Mouse (Mus musculus) midbrain, postnatal 0 days (tissue): Measurements from ENCODE around the gene Pik3r3. TPM values are rescaled to one million over a fixed set of nuclear protein-coding genes. Genes with fewer than 3 reads are reported as not detected.

Experiments
- ATAC-seq: fragments of 200-750 bp; cut with Nextera tagmentation; 2 replicates; pipeline ENCODE4 v1.8.0; 2017; ENCODE audit warnings: moderate number of reproducible peaks, mild to moderate bottlenecking, moderate TSS enrichment, moderate library complexity; ENCODE audit not compliant: low FRiP score
- DNase-seq: peaks from one replicate; pipeline ENCODE4 v3.0.0-alpha.2; 2015; ENCODE audit warnings: low spot score
- H3K27ac ChIP-seq: fragments of 300-500 bp; sonication (generic); 2 replicates; pipeline ENCODE4 v1.5.1; 2014; ENCODE audit warnings: low read depth, mild to moderate bottlenecking, low read length, mixed read lengths
- H3K27me3 ChIP-seq: fragments of 300-500 bp; sonication (generic); 2 replicates; pipeline ENCODE4 v1.6.1; 2014; ENCODE audit warnings: low read length, control low read depth, mixed read lengths; ENCODE audit not compliant: insufficient read depth
- H3K36me3 ChIP-seq: fragments of 300-500 bp; sonication (generic); 2 replicates; pipeline ENCODE4 v1.6.1; 2014; ENCODE audit warnings: low read length, control low read depth, mixed read lengths; ENCODE audit not compliant: insufficient read depth
- H3K4me1 ChIP-seq: fragments of 300-500 bp; sonication (generic); 2 replicates; pipeline ENCODE4 v1.6.1; 2014; ENCODE audit warnings: mild to moderate bottlenecking, control low read depth, antibody characterized with exemption, low read length, mixed read lengths; ENCODE audit not compliant: insufficient read depth
- H3K4me2 ChIP-seq: fragments of 300-500 bp; sonication (generic); 2 replicates; pipeline ENCODE4 v1.6.1; 2014; ENCODE audit warnings: low read depth, mild to moderate bottlenecking, low read length, mixed read lengths; ENCODE audit not compliant: poor library complexity, severe bottlenecking
- H3K4me3 ChIP-seq: fragments of 300-500 bp; sonication (generic); 2 replicates; pipeline ENCODE4 v1.5.1; 2014; ENCODE audit warnings: low read depth, mild to moderate bottlenecking, low read length, moderate library complexity
- H3K9ac ChIP-seq: fragments of 300-500 bp; sonication (generic); replicated peaks from 2 replicates; pipeline ENCODE4 v1.6.1; 2014; ENCODE audit warnings: mild to moderate bottlenecking, low read length, moderate library complexity, mixed read lengths; ENCODE audit not compliant: poor library complexity, severe bottlenecking
- H3K9me3 ChIP-seq: fragments of 300-500 bp; sonication (generic); 2 replicates; pipeline ENCODE4 v1.6.1; 2016; ENCODE audit warnings: low read length, control low read depth
- CTCF ChIP-seq: IDR thresholded peaks from 2 replicates; pipeline ENCODE4 v1.5.1; 2016; ENCODE audit warnings: antibody characterized with exemption, mild to moderate bottlenecking
- WGBS: fragments of 180-500 bp; shearing (Covaris S2); extraction: QIAGEN DNeasy Blood & Tissue Kit; methylation state at CpG from one replicate; pipeline ENCODE4 v1.1.7; 2014; 5-methylcytosine and 5-hydroxymethylcytosine counted together
- polyA plus RNA-seq: library from polyadenylated mRNA; unstranded; fragments of >200 nt; fragmentation: Nextera tagmentation; extraction: Ambion mirVana; gene quantifications from 2 replicates; pipeline ENCODE4 v1.2.1, GENCODE M21; 2015
- total RNA-seq: library from RNA; depleted of rRNA; stranded (reverse); fragments of >200 nt; gene quantifications from 2 replicates; pipeline ENCODE4 v1.2.3, GENCODE M21; 2014

Gene Pik3r3
- total and polyA plus RNA-seq, 2 experiments from 2014 or later, result 47.3 to 48.3 TPM

- peak overlapping the region; percentile 49 for H3K4me2 ChIP-seq
- no peaks in the 10 kb centered on the region; the same call in 1 of the 2 replicates for H3K4me1 ChIP-seq
- 65% methylated on average over 7 of the region's 7 CpGs for WGBS
- H3K36me3 ChIP-seq, result no peaks in the 10 kb centered on the region
- H3K27ac ChIP-seq, result peak overlapping the region; percentile 75
- H3K9me3 ChIP-seq, result no peaks in the 10 kb centered on the region
- no peak for TF ChIP-seq CTCF
- peak; percentile 88 for ATAC-seq
- no peaks in the 10 kb centered on the region for H3K27me3 ChIP-seq
- no peak overlapping the region for H3K4me3 ChIP-seq
- peak; percentile 87 for DNase-seq
- H3K9ac ChIP-seq, result peak overlapping the region; percentile 57
Measured at GRCm38 (mm10) chr4:116175711-116176542, 45.5 kb upstream of the Pik3r3 start.

DNA sequence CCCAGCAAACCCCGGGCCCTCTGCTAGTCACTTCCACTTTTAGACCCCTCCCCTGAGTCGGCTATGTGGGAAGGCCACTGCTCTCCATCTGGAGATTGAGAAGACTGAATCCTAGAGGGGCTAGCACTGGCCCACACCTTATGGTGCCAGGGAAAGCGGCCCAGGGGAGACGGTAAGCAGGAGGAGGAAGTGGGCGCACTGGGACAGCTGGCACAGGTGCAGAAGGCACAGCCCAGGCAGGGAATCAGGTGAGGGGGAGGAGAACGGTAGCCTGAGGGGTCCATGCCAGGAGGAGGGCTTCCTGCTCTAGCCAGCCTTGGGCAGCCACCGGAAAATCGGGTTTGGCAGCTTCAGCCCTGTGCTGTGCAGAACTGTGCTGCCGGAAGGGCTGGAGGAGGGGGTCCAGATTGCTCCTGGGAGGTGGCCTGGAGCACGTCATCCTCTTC lies 44.9 kb upstream of the Pik3r3 start:
- Histone ChIP-seq H3K4me2 (peak overlapping the region; percentile 49), H3K9me3 (no peaks in the 10 kb centered on the region), H3K4me1 (no peaks in the 10 kb centered on the region; the same call in 1 of the 2 replicates), H3K36me3 (no peaks in the 10 kb centered on the region), H3K27me3 (no peaks in the 10 kb centered on the region), H3K4me3 (no peak overlapping the region; the same call in 1 of the 2 replicates), H3K27ac (peak overlapping the region; percentile 75), H3K9ac (peak overlapping the region; percentile 57)
- DNase-seq (peak; percentile 90), ATAC-seq (peak; percentile 81)
- no peak for TF ChIP-seq CTCF
- WGBS, result 21% methylated on average over 10 of the region's 10 CpGs

- DNase-seq (peak; percentile 42), ATAC-seq (no peak)
- TF ChIP-seq CTCF, result no peak
- 22% methylated on average over 5 of the region's 5 CpGs for WGBS
- H3K4me1 ChIP-seq, result no peaks in the 10 kb centered on the region; the same call in 1 of the 2 replicates
- H3K4me2 ChIP-seq, result peak overlapping the region; percentile 49
- H3K27me3 ChIP-seq, result no peaks in the 10 kb centered on the region
- H3K9ac ChIP-seq, result 0 out of 2 replicates have a peak overlapping the region, but pooled peaks have one; percentile 5
- H3K9me3 ChIP-seq, result no peaks in the 10 kb centered on the region
- no peaks in the 10 kb centered on the region for H3K36me3 ChIP-seq
- H3K27ac ChIP-seq, result peak overlapping the region; percentile 75
- H3K4me3 ChIP-seq, result no peak overlapping the region
Measured at GRCm38 (mm10) chr4:116177140-116177539, 44.3 kb upstream of the Pik3r3 start.

GRCm38 (mm10) chr4:116182079-116182478 lies 39.3 kb upstream of the Pik3r3 start:
- ATAC-seq, result no peak
- Histone ChIP-seq H3K4me3 (no peak overlapping the region), H3K27me3 (no peaks in the 10 kb centered on the region), H3K4me2 (no peak overlapping the region), H3K9me3 (no peaks in the 10 kb centered on the region), H3K9ac (no peak overlapping the region), H3K36me3 (no peaks in the 10 kb centered on the region), H3K4me1 (0 out of 2 replicates have a peak, but pooled peaks cover 3% of the 10 kb centered on the region), H3K27ac (no peak overlapping the region)
- DNase-seq, result no peak
- no peak for TF ChIP-seq CTCF
- WGBS, result 27% methylated on average over 3 of the region's 3 CpGs

DNA sequence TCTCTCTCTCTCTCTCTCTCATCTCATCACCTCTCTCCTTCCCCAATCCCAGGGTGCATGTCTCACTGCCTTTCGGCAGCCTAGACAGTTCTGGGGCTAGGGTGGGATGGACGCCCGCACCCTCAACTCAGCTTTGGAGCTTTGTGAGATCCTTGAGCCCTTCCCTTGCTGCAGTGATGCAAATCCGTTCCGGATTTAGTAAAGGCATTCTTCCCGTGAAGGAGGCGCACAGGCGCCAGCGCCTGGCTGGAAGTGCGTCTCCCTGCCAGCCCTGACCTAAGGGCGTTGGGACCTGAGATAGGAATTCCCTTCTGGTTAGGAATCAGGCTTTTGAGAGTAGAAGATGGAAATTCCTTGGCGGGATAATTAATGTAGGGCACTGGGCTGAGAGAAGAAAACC lies 38.7 kb upstream of the Pik3r3 start:
- H3K9me3 ChIP-seq, result no peaks in the 10 kb centered on the region
- H3K27me3 ChIP-seq, result no peaks in the 10 kb centered on the region
- H3K4me3 ChIP-seq, result 0 out of 2 replicates have a peak overlapping the region, but pooled peaks have one; percentile 10
- H3K9ac ChIP-seq, result no peak overlapping the region; the same call in 1 of the 2 replicates
- H3K4me1 ChIP-seq, result 0 out of 2 replicates have a peak, but pooled peaks cover 3% of the 10 kb centered on the region
- no peak overlapping the region for H3K27ac ChIP-seq
- TF ChIP-seq CTCF, result no peak
- H3K36me3 ChIP-seq, result no peaks in the 10 kb centered on the region
- peak overlapping the region; percentile 39 for H3K4me2 ChIP-seq
- no peak for DNase-seq
- no peak for ATAC-seq
- WGBS, result 1% methylated on average over 12 of the region's 12 CpGs

- Histone ChIP-seq H3K27ac (no peak overlapping the region), H3K4me2 (no peak overlapping the region), H3K9ac (no peak overlapping the region), H3K36me3 (no peaks in the 10 kb centered on the region), H3K9me3 (no peaks in the 10 kb centered on the region), H3K4me3 (no peak overlapping the region), H3K4me1 (0 out of 2 replicates have a peak, but pooled peaks cover 3% of the 10 kb centered on the region), H3K27me3 (no peaks in the 10 kb centered on the region)
- WGBS, result 92% methylated on average over 4 of the region's 4 CpGs
- ATAC-seq, result no peak
- TF ChIP-seq CTCF, result no peak
- no peak for DNase-seq
Measured at GRCm38 (mm10) chr4:116185083-116185482, 36.3 kb upstream of the Pik3r3 start.
